Comparison of ENCODE assay signal across 10 mouse cellular contexts in genomic region chr15:43991229-43991628, GRCm38 (mm10).
DNase-seq lines count a peak whose midpoint lies in the region; ATAC-seq and TF ChIP-seq lines count a peak whose summit lies in the region.
"Had no signal": no experiment of that assay in that cellular context is flagged by ENCODE, and none has a peak within 500 bp of the region (broad histone marks: within the 10 kb centered on the region; RNA-seq: fewer than 3 reads in every experiment).

No protein-coding gene starts in this region.

- H3K4me3 ChIP-seq in lung, postnatal 0 days (ENCODE audit: low read depth, low read length) = no peak overlapping the region
- H3K4me3 ChIP-seq: heart, embryonic 15.5 days; megakaryocyte, embryonic 14.5 days had no signal

- H3K4me1 ChIP-seq in lung, postnatal 0 days (ENCODE audit: insufficient read depth, low read depth, low read length) = no peaks in the 10 kb centered on the region
- H3K4me1 ChIP-seq: heart, embryonic 15.5 days; megakaryocyte, embryonic 14.5 days had no signal

- peak; percentile 77 for TF ChIP-seq CTCF in lung, postnatal 0 days (IDR thresholded peaks at IDR 0.05)

- no peak overlapping the region for H3K9ac ChIP-seq in lung, postnatal 0 days (replicated peaks; ENCODE audit: low read depth)
- H3K9ac ChIP-seq: heart, embryonic 15.5 days had no signal

- H3K36me3 ChIP-seq in lung, postnatal 0 days (ENCODE audit: insufficient read depth, low read length) = no peaks in the 10 kb centered on the region
- H3K36me3 ChIP-seq: heart, embryonic 15.5 days had no signal

- DNase-seq in frontal cortex, postnatal 25 days (ENCODE audit: low spot score in 2 of 2) = no peak
- peak; percentile 53 for DNase-seq in lung, postnatal 0 days (ENCODE audit: low spot score)
- DNase-seq in lung, postnatal 25 days (ENCODE audit: low spot score) = no peak
- DNase-seq in embryo, embryonic 10.5 days (ENCODE audit: low spot score) = peak; percentile 71
- DNase-seq in ovary, postnatal 14 days (ENCODE audit: low spot score) = no peak
- DNase-seq in spleen, postnatal 36 days (ENCODE audit: low spot score in 2 of 2) = no peak

- no peak overlapping the region for H3K27ac ChIP-seq in lung, postnatal 0 days (ENCODE audit: low read length)
- H3K27ac ChIP-seq: heart, embryonic 15.5 days had no signal

- no peak overlapping the region for H3K4me2 ChIP-seq in lung, postnatal 0 days (replicated peaks; ENCODE audit: low read depth, low read length)
- H3K4me2 ChIP-seq: heart, embryonic 15.5 days had no signal

- H3K27me3 ChIP-seq in lung, postnatal 0 days (replicated peaks; ENCODE audit: insufficient read depth, low read length) = no peaks in the 10 kb centered on the region
- H3K27me3 ChIP-seq: heart, embryonic 15.5 days; megakaryocyte, embryonic 14.5 days had no signal

- peak; percentile 69; the same call in 1 of the 2 replicates for ATAC-seq in frontal cortex, adult (ENCODE audit: low TSS enrichment)
- ATAC-seq in lung, postnatal 0 days = no peak
- ATAC-seq in megakaryocyte progenitor cell, adult 5-6 weeks (replicated peaks; ENCODE audit: poor library complexity) = peak; percentile 66; the same call in 1 of the 2 replicates

- H3K9me3 ChIP-seq in lung, postnatal 0 days (ENCODE audit: low read length) = no peaks in the 10 kb centered on the region
- H3K9me3 ChIP-seq: heart, embryonic 15.5 days; megakaryocyte, embryonic 14.5 days had no signal

- 26% methylated on average over 1 of the region's 1 CpGs for WGBS in lung, postnatal 0 days

- TF ChIP-seq EP300 in lung, postnatal 0 days (IDR thresholded peaks at IDR 0.05) = no peak

Comparison
In these comparisons a context has a peak if more than half of its experiments do, and no peak if none do; other contexts are left out.
1. DNase-seq: peak in lung, postnatal 0 days (single experiment) and embryo, embryonic 10.5 days (single experiment); none in frontal cortex, postnatal 25 days (0 of 2), lung, postnatal 25 days (single experiment), ovary, postnatal 14 days (single experiment) and spleen, postnatal 36 days (0 of 2).